Comparison of ENCODE assay signal across 1 mouse cellular context in the genomic region with DNA sequence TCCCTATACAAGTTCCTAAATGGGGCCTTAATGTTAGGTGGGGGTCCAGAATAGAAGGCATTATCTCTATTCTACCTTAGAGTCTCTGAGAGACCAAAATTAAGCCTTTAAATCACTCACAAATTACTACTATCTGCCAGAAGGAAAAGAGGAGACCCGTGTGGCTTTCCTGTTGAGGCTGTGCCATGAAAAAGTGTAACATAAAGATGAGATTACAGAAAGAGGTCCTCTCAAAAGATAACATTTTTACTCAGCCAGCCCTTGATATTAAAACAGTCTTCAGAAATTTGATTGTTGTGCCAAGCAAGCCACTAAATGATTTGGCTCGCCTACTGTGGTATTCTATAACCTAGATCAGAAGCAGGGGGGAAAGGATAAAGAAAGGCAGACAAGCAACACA.
TF ChIP-seq lines count a peak whose summit lies in the region.

No protein-coding gene starts in this region.

TF ChIP-seq in MEL, 35 proteins besides CTCF, POLR2A, EP300 and RAD21 (continued from another document):
- TF ChIP-seq ZKSCAN1 (IDR thresholded peaks at IDR 0.05; ENCODE audit: low read depth, low read length) (no peak), KAT2A (conservative IDR thresholded peaks at IDR 0.05; ENCODE audit: low read depth, low read length) (no peak), CHD1 (IDR thresholded peaks at IDR 0.05; ENCODE audit: low read depth, low read length) (no peak), MAX (IDR thresholded peaks at IDR 0.05; ENCODE audit: low read length) (no peak), GATA1 (IDR thresholded peaks at IDR 0.05; ENCODE audit: low read depth, low read length) (0 out of 2 replicates have a peak, but pooled peaks have one; percentile 31), TBP (IDR thresholded peaks at IDR 0.05; ENCODE audit: low read depth, low read length) (no peak), JUND (IDR thresholded peaks at IDR 0.05; ENCODE audit: low read depth, low read length) (no peak), TAL1 (IDR thresholded peaks at IDR 0.05; ENCODE audit: low read length) (no peak), RCOR1 (IDR thresholded peaks at IDR 0.05; ENCODE audit: low read depth, low read length) (peak; percentile 68; the same call in 1 of the 2 replicates), HCFC1 (IDR thresholded peaks at IDR 0.05; ENCODE audit: low read depth, low read length) (no peak)
